Mouse (Mus musculus) kidney, postnatal 4 days (tissue): ENCODE measurements at regions not wholly inside any gene's neighbourhood (a gene's known extent, or its start where the extent isn't known, plus 50 kb on each side); places are given as distances from the start of the nearest gene placed in this dataset.

Source experiments
- DNase-seq, 2 experiments: peaks; one replicate each; pipeline ENCODE4 v3.0.0; 2021; ENCODE audit warnings: mixed read lengths in 2 of 2

- no peak for DNase-seq
These were observed 1103.3 kb upstream of the Tenm3 start for GRCm38 (mm10) chr8:49946919-49947612.

- DNase-seq = no peak
These were observed 1088.4 kb upstream of the Tenm3 start for GRCm38 (mm10) chr8:49932124-49932523.

- no peak for DNase-seq
These were observed 1082.8 kb upstream of the Tenm3 start for GRCm38 (mm10) chr8:49926402-49927172.

- DNase-seq = no peak
These were observed 1061.3 kb upstream of the Tenm3 start for GRCm38 (mm10) chr8:49905099-49905498.

- DNase-seq = peak; percentile 2 to 8
These were observed 1058.3 kb upstream of the Tenm3 start for GRCm38 (mm10) chr8:49902032-49902431.

- DNase-seq = peak; percentile 49 to 57
These were observed 1057.8 kb upstream of the Tenm3 start for GRCm38 (mm10) chr8:49901601-49902000.
